Mouse (Mus musculus): ENCODE results near the gene Poc1b. TPM values are rescaled to one million over a fixed set of nuclear protein-coding genes. Genes with fewer than 3 reads are reported as not detected.
A peak's percentile ranks its signal among the peaks of the same experiment; 100 is the strongest.
"Not testable (repeated sequence)": the region's sequence is repeated elsewhere in the genome, so short reads cannot be mapped to it uniquely, and the experiment has no call there.

The Poc1b gene
- total RNA-seq, 1 experiment, result 3.6 TPM

GRCm38 (mm10) chr10:99156808-99157207 is 50.0 kb downstream of the Poc1b start:
- no peak overlapping the region for H3K27ac ChIP-seq (ENCODE audit: insufficient read depth, low read depth, low read length, poor library complexity, severe bottlenecking)
- no peak overlapping the region for H3K4me3 ChIP-seq (ENCODE audit: insufficient read depth in 1 of 2, low read depth in 1 of 2, low read length in 2 of 2, poor library complexity in 1 of 2, severe bottlenecking in 1 of 2)
- H3K4me1 ChIP-seq (ENCODE audit: control insufficient read depth in 2 of 2, insufficient read depth in 2 of 2, low read length in 2 of 2, poor library complexity in 1 of 2), result no peaks in the 10 kb centered on the region
- H3K9ac ChIP-seq (ENCODE audit: insufficient read depth, low read depth, low read length, poor library complexity, severe bottlenecking), result no peak overlapping the region
- no peaks in the 10 kb centered on the region for H3K9me3 ChIP-seq (ENCODE audit: control insufficient read depth, insufficient read depth, low read depth, low read length)
- DNase-seq (ENCODE audit: low read depth, low spot score), result no peak
- H3K36me3 ChIP-seq (ENCODE audit: control insufficient read depth, insufficient read depth, low read length, poor library complexity, severe bottlenecking), result no peaks in the 10 kb centered on the region; the same call in 1 of the 2 replicates
- TF ChIP-seq HCFC1 (IDR thresholded peaks at IDR 0.05; ENCODE audit: borderline replicate concordance, insufficient read depth, low read length) (no peak), MAFK (IDR thresholded peaks at IDR 0.05; ENCODE audit: insufficient read depth, low read depth, low read length) (no peak), ZNF384 (IDR thresholded peaks at IDR 0.05; ENCODE audit: low read depth, low read length) (no peak), ZC3H11A (IDR thresholded peaks at IDR 0.05; ENCODE audit: borderline replicate concordance, low read depth, low read length) (no peak), CHD2 (IDR thresholded peaks at IDR 0.05; ENCODE audit: low read depth, low read length) (no peak)
- in situ Hi-C loops (cut with MboI; ENCODE audit: low sequenced_read_pairs in 2 of 2, unreplicated experiment in 2 of 2), result no loop called here

- H3K4me3 ChIP-seq (ENCODE audit: insufficient read depth in 1 of 2, low read depth in 1 of 2, low read length in 2 of 2, poor library complexity in 1 of 2, severe bottlenecking in 1 of 2); H3K9me3 ChIP-seq (ENCODE audit: control insufficient read depth, insufficient read depth, low read depth, low read length); H3K4me1 ChIP-seq (ENCODE audit: control insufficient read depth in 2 of 2, insufficient read depth in 2 of 2, low read length in 2 of 2, poor library complexity in 1 of 2); H3K27ac ChIP-seq (ENCODE audit: insufficient read depth, low read depth, low read length, poor library complexity, severe bottlenecking); in situ Hi-C loops (cut with MboI; ENCODE audit: low sequenced_read_pairs in 2 of 2, unreplicated experiment in 2 of 2); DNase-seq (ENCODE audit: low read depth, low spot score); H3K36me3 ChIP-seq (ENCODE audit: control insufficient read depth, insufficient read depth, low read length, poor library complexity, severe bottlenecking); H3K9ac ChIP-seq (ENCODE audit: insufficient read depth, low read depth, low read length, poor library complexity, severe bottlenecking): not testable (repeated sequence)
Observed at GRCm38 (mm10) chr10:99157697-99158096, 50.9 kb downstream of the Poc1b start.

GRCm38 (mm10) chr10:99161987-99162582 is 55.2 kb downstream of the Poc1b start:
- Histone ChIP-seq H3K4me3 (ENCODE audit: insufficient read depth in 1 of 2, low read depth in 1 of 2, low read length in 2 of 2, poor library complexity in 1 of 2, severe bottlenecking in 1 of 2) (no peak overlapping the region), H3K9ac (ENCODE audit: insufficient read depth, low read depth, low read length, poor library complexity, severe bottlenecking) (no peak overlapping the region), H3K36me3 (ENCODE audit: control insufficient read depth, insufficient read depth, low read length, poor library complexity, severe bottlenecking) (no peaks in the 10 kb centered on the region; the same call in 1 of the 2 replicates), H3K9me3 (ENCODE audit: control insufficient read depth, insufficient read depth, low read depth, low read length) (no peaks in the 10 kb centered on the region), H3K27ac (ENCODE audit: insufficient read depth, low read depth, low read length, poor library complexity, severe bottlenecking) (no peak overlapping the region), H3K4me1 (ENCODE audit: control insufficient read depth in 2 of 2, insufficient read depth in 2 of 2, low read length in 2 of 2, poor library complexity in 1 of 2) (no peaks in the 10 kb centered on the region)
- peak; percentile 45 for DNase-seq (ENCODE audit: low read depth, low spot score)
- in situ Hi-C loops (cut with MboI; ENCODE audit: low sequenced_read_pairs in 2 of 2, unreplicated experiment in 2 of 2), result no loop called here
- no peak for TF ChIP-seq HCFC1 (IDR thresholded peaks at IDR 0.05; ENCODE audit: borderline replicate concordance, insufficient read depth, low read length)
- TF ChIP-seq CHD2 (IDR thresholded peaks at IDR 0.05; ENCODE audit: low read depth, low read length), result no peak
- peak; percentile 39; the same call in 1 of the 2 replicates for TF ChIP-seq ZC3H11A (IDR thresholded peaks at IDR 0.05; ENCODE audit: borderline replicate concordance, low read depth, low read length)

DNA sequence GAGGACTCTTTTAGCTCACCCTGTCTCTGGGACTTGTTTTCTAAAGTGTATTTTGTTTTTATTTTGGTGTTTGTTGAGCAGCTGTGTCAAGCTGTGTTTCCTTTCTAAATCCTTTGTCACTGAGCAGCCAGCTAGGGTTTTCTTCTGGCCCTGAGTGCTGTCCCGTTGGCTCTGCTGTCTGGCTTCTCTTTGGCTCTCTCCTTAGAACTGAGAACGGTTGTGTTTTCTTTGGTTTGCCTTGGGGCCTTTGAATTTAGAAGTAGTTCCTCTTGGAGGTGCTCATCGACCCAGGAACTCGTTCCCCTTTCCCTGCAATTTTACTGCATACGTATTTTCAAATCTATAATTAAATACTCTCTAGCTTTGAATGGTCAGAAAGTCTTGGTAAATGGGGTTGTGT is 56.2 kb downstream of the Poc1b start:
- no peak for TF ChIP-seq CHD2 (IDR thresholded peaks at IDR 0.05; ENCODE audit: low read depth, low read length)
- no peak for TF ChIP-seq MAFK (IDR thresholded peaks at IDR 0.05; ENCODE audit: insufficient read depth, low read depth, low read length)
- no peak for TF ChIP-seq ZNF384 (IDR thresholded peaks at IDR 0.05; ENCODE audit: low read depth, low read length)
- Histone ChIP-seq H3K27ac (ENCODE audit: insufficient read depth, low read depth, low read length, poor library complexity, severe bottlenecking) (no peak overlapping the region), H3K9ac (ENCODE audit: insufficient read depth, low read depth, low read length, poor library complexity, severe bottlenecking) (no peak overlapping the region), H3K9me3 (ENCODE audit: control insufficient read depth, insufficient read depth, low read depth, low read length) (no peaks in the 10 kb centered on the region), H3K4me1 (ENCODE audit: control insufficient read depth in 2 of 2, insufficient read depth in 2 of 2, low read length in 2 of 2, poor library complexity in 1 of 2) (no peaks in the 10 kb centered on the region), H3K36me3 (ENCODE audit: control insufficient read depth, insufficient read depth, low read length, poor library complexity, severe bottlenecking) (no peaks in the 10 kb centered on the region), H3K4me3 (ENCODE audit: insufficient read depth in 1 of 2, low read depth in 1 of 2, low read length in 2 of 2, poor library complexity in 1 of 2, severe bottlenecking in 1 of 2) (no peak overlapping the region)
- in situ Hi-C loops (cut with MboI; ENCODE audit: low sequenced_read_pairs in 2 of 2, unreplicated experiment in 2 of 2), result no loop called here
- no peak for DNase-seq (ENCODE audit: low read depth, low spot score)

GRCm38 (mm10) chr10:99164871-99165477 is 58.1 kb downstream of the Poc1b start:
- no peak for DNase-seq (ENCODE audit: low read depth, low spot score)
- TF ChIP-seq MAFK (IDR thresholded peaks at IDR 0.05; ENCODE audit: insufficient read depth, low read depth, low read length), result no peak
- TF ChIP-seq ZNF384 (IDR thresholded peaks at IDR 0.05; ENCODE audit: low read depth, low read length), result no peak
- TF ChIP-seq CHD2 (IDR thresholded peaks at IDR 0.05; ENCODE audit: low read depth, low read length), result no peak
- no peak for TF ChIP-seq HCFC1 (IDR thresholded peaks at IDR 0.05; ENCODE audit: borderline replicate concordance, insufficient read depth, low read length)
- TF ChIP-seq ZC3H11A (IDR thresholded peaks at IDR 0.05; ENCODE audit: borderline replicate concordance, low read depth, low read length), result no peak
- Histone ChIP-seq H3K9ac (ENCODE audit: insufficient read depth, low read depth, low read length, poor library complexity, severe bottlenecking) (no peak overlapping the region), H3K9me3 (ENCODE audit: control insufficient read depth, insufficient read depth, low read depth, low read length) (no peaks in the 10 kb centered on the region), H3K27ac (ENCODE audit: insufficient read depth, low read depth, low read length, poor library complexity, severe bottlenecking) (no peak overlapping the region), H3K4me3 (ENCODE audit: insufficient read depth in 1 of 2, low read depth in 1 of 2, low read length in 2 of 2, poor library complexity in 1 of 2, severe bottlenecking in 1 of 2) (no peak overlapping the region), H3K4me1 (ENCODE audit: control insufficient read depth in 2 of 2, insufficient read depth in 2 of 2, low read length in 2 of 2, poor library complexity in 1 of 2) (no peaks in the 10 kb centered on the region), H3K36me3 (ENCODE audit: control insufficient read depth, insufficient read depth, low read length, poor library complexity, severe bottlenecking) (no peaks in the 10 kb centered on the region)
- in situ Hi-C loops (cut with MboI; ENCODE audit: low sequenced_read_pairs in 2 of 2, unreplicated experiment in 2 of 2), result no loop called here
